Mouse (Mus musculus) spleen, adult 2 months (tissue): ENCODE data around the gene Gm26661. TPM values are rescaled to one million over a fixed set of nuclear protein-coding genes. Genes with fewer than 3 reads are reported as not detected.
A peak's percentile ranks its signal among the peaks of the same experiment; 100 is the strongest.

Source experiments
- DNase-seq, 2 experiments: peaks; one replicate each; pipeline versions ENCODE4 v3.0.0 to v3.0.0-alpha.2; 2012 to 2021; ENCODE audit warnings: low spot score in 2 of 2, low read depth in 1 of 2
- H3K27ac ChIP-seq: fragments of 200-500 bp; 2 replicates; pipeline ENCODE4 v1.5.1; 2012; ENCODE audit warnings: low read length, inconsistent platforms; ENCODE audit not compliant: insufficient read depth
- H3K27me3 ChIP-seq: fragments of 200-500 bp; 2 replicates; pipeline ENCODE4 v1.6.1; 2012; ENCODE audit warnings: mild to moderate bottlenecking, moderate library complexity, low read length, inconsistent platforms; ENCODE audit not compliant: control insufficient read depth, insufficient read depth
- H3K36me3 ChIP-seq: fragments of 200-500 bp; 2 replicates; pipeline ENCODE4 v1.6.1; 2012; ENCODE audit warnings: mild to moderate bottlenecking, low read length, inconsistent platforms; ENCODE audit not compliant: control insufficient read depth, insufficient read depth
- H3K4me1 ChIP-seq: fragments of 200-500 bp; 2 replicates; pipeline ENCODE4 v1.6.1; 2011; ENCODE audit warnings: inconsistent platforms; ENCODE audit not compliant: control insufficient read depth, insufficient read depth, insufficient read length
- H3K4me3 ChIP-seq: fragments of 200-500 bp; 2 replicates; pipeline ENCODE4 v1.5.1; 2011; ENCODE audit warnings: mild to moderate bottlenecking, inconsistent platforms; ENCODE audit not compliant: insufficient read depth, insufficient read length; ENCODE audit errors: extremely low read depth
- CTCF ChIP-seq: fragments of 200-500 bp; IDR thresholded peaks from 2 replicates; pipeline ENCODE4 v1.5.1; 2011; ENCODE audit warnings: mild to moderate bottlenecking, inconsistent platforms; ENCODE audit not compliant: insufficient read depth, insufficient read length, insufficient replicate concordance; ENCODE audit errors: extremely low read depth
- POLR2A ChIP-seq: fragments of 200-500 bp; IDR thresholded peaks from 2 replicates; pipeline ENCODE4 v1.6.1; 2011; ENCODE audit warnings: low read depth, low read length, inconsistent platforms
- WGBS: fragments of 180-500 bp; shearing (Covaris S2); methylation state at CpG from one replicate; pipeline ENCODE4 v1.1.7; 2018; 5-methylcytosine and 5-hydroxymethylcytosine counted together
- polyA plus RNA-seq: library from polyadenylated mRNA; depleted of rRNA; stranded (reverse); fragments of >200 nt; gene quantifications from 2 replicates; pipeline ENCODE4 v1.2.3, GENCODE M21; 2012

Gm26661 gene
- polyA plus RNA-seq, 1 experiment, result not detected

- no peak for TF ChIP-seq CTCF
- no peak for TF ChIP-seq POLR2A
- no peak overlapping the region for H3K4me3 ChIP-seq
- H3K27me3 ChIP-seq, result no peaks in the 10 kb centered on the region
- no peaks in the 10 kb centered on the region; the same call in 1 of the 2 replicates for H3K4me1 ChIP-seq
- no peak for DNase-seq
- no peak overlapping the region for H3K27ac ChIP-seq
- H3K36me3 ChIP-seq, result no peaks in the 10 kb centered on the region
- 80% methylated on average over 2 of the region's 2 CpGs for WGBS
Measured at GRCm38 (mm10) chr14:7804558-7804905, 13.1 kb downstream of the Gm26661 start.

GRCm38 (mm10) chr14:7807711-7808110 is 16.3 kb downstream of the Gm26661 start:
- Histone ChIP-seq H3K4me1 (no peaks in the 10 kb centered on the region; the same call in 1 of the 2 replicates), H3K36me3 (no peaks in the 10 kb centered on the region), H3K27me3 (no peaks in the 10 kb centered on the region), H3K4me3 (no peak overlapping the region), H3K27ac (no peak overlapping the region)
- TF ChIP-seq POLR2A, result no peak
- DNase-seq, result no peak
- 89% methylated on average over 4 of the region's 4 CpGs for WGBS

GRCm38 (mm10) chr14:7808501-7808981 is 17.2 kb downstream of the Gm26661 start:
- Histone ChIP-seq H3K36me3 (no peaks in the 10 kb centered on the region), H3K27me3 (no peaks in the 10 kb centered on the region), H3K4me1 (no peaks in the 10 kb centered on the region; the same call in 1 of the 2 replicates), H3K4me3 (no peak overlapping the region), H3K27ac (no peak overlapping the region)
- DNase-seq, result no peak
- TF ChIP-seq CTCF, result no peak
- no peak for TF ChIP-seq POLR2A
- WGBS, result 78% methylated on average over 11 of the region's 11 CpGs

DNA sequence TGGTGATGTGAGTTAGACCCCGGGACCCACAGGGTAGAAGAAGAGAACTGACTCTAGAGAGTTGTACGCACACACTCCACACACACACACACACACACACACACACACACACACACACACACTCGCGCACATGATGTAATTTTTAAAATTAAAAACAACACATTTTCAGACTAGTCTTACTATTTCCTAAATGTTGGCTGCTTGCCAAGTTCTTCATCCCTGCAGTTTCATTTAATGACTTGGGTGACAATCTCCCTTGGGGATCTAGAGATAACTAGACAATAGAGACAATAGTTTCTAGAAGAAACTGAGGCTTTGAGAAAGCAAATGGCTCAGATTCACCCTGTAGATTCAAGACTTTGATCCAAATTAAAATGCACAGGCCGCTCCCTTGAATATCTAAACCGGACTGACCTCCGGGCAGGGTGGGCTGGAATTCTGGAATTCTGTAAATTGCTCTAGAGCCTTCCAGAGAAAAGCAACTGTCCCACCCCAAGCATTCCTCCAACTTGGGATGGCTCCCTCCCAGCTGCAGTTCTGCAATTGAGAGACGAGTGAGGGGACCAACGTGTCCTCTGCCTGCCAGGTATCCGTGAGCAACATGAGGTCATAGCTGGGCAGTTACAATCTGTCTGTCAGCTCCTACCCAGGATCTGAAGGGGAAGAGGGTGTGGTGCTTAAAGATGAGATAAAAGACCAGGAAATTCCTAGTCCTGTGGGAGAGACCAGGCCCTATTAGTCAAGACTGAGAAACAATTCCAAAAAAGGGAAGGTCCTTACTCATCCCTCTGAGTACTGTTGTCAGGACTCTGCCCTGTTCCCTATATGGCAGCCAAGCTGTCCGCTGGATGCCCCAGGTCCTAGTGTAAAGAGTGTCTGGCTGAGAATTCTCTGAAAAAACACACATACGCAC is 17.9 kb downstream of the Gm26661 start:
- TF ChIP-seq POLR2A, result no peak
- TF ChIP-seq CTCF, result no peak
- DNase-seq, result no peak
- Histone ChIP-seq H3K36me3 (no peaks in the 10 kb centered on the region), H3K27ac (no peak overlapping the region), H3K4me3 (no peak overlapping the region), H3K27me3 (no peaks in the 10 kb centered on the region), H3K4me1 (no peaks in the 10 kb centered on the region)
- WGBS, result 91% methylated on average over 12 of the region's 12 CpGs

DNA sequence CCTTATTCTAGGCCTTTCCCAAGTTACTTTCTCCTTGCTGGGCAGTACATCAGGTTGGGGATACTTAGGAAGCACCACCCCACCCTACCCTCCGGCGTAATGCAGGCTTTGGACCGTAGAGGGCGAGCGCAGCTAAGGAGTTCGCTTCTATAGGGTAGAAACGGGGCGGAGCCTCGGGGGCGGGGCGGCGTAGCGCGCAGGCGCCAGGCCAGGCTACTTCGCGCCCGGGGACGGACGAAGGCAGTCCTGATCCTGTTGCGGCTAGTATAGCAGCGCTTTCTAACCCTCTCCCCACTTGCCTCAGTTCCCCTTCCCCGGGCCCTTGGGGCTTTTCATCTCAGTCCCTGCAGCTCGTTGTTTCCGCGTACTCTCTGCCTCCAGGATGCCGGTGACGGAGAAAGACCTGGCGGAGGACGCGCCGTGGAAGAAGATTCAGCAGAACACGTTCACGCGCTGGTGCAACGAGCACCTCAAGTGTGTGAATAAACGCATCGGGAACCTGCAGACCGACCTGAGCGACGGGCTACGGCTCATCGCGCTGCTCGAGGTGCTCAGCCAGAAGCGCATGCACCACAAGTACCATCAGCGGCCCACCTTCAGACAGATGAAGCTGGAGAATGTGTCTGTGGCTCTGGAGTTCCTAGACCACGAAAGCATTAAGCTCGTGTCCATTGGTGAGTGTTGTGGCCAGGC is 26.5 kb downstream of the Gm26661 start, which contains the start of gene Flnb:
Flnb (plus strand) TSS at position 188 of the 693 bp plus-strand sequence.
- DNase-seq, result peak; percentile 76 to 96
- peak; percentile 55 for TF ChIP-seq POLR2A
- TF ChIP-seq CTCF, result peak; percentile 89
- 0 out of 2 replicates have a peak within 1 kb of the TSS, but pooled peaks have one; percentile 11 for H3K27ac ChIP-seq
- WGBS, result 1% methylated on average over 49 of the region's 49 CpGs
- no peaks in the 10 kb centered on the region for H3K36me3 ChIP-seq
- peaks cover 9% of the 10 kb centered on the region; the same call in 1 of the 2 replicates for H3K4me1 ChIP-seq
- H3K27me3 ChIP-seq, result no peaks in the 10 kb centered on the region; the same call in 1 of the 2 replicates
- H3K4me3 ChIP-seq, result peak within 1 kb of the TSS; percentile 60

- no peak overlapping the region for H3K27ac ChIP-seq
- no peak for TF ChIP-seq POLR2A
- no peak for TF ChIP-seq CTCF
- DNase-seq, result peak in 1 of 2 experiments; percentile 9
- H3K4me1 ChIP-seq, result peaks cover 9% of the 10 kb centered on the region; the same call in 1 of the 2 replicates
- no peaks in the 10 kb centered on the region for H3K36me3 ChIP-seq
- peak overlapping the region; percentile 60 for H3K4me3 ChIP-seq
- WGBS, result 2% methylated on average over 36 of the region's 36 CpGs
- H3K27me3 ChIP-seq, result no peaks in the 10 kb centered on the region; the same call in 1 of the 2 replicates
Measured at GRCm38 (mm10) chr14:7818463-7819121, 27.2 kb downstream of the Gm26661 start.
